Mouse (Mus musculus): ENCODE measurements at regions not wholly inside any gene's neighbourhood (a gene's known extent, or its start where the extent isn't known, plus 50 kb on each side); places are given as distances from the start of the nearest gene placed in this dataset.
A peak's percentile ranks its signal among the peaks of the same experiment; 100 is the strongest.

DNA sequence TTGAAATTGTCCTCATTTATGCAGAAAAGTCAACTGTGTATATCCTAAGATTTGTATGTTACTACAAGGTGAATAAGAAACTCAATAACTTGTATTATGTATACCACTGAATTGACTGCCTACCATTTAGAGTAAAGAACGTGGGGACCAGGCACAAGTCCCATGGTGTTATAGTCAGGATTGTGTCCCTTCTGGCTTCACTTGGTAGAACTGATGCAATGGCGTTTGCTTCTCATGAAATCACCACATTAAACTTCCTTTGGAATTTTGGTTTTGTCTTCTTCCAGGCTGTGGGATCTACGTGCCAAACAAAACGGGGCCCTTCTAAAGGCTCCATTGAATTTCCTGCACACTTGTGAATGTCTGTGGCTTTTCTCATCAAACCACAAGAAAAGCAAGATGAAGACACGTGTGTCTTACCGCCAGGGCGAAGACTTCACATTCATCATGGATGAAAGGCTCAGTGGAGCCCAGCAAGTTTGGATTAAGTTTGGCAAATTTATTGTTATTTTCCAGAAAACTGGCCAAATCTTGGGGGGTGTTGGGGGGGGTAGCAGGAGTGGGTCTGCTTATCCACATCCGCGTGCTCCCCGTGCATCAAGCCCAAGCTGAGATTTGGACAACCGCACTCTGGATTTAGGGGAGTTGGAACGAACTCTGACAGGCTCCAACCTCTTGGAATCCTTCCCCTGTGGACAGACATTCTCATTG lies 353.3 kb downstream of the Ankrd50 start:
- no peak for DNase-seq (ENCODE audit: low spot score in 2 of 2)

DNA sequence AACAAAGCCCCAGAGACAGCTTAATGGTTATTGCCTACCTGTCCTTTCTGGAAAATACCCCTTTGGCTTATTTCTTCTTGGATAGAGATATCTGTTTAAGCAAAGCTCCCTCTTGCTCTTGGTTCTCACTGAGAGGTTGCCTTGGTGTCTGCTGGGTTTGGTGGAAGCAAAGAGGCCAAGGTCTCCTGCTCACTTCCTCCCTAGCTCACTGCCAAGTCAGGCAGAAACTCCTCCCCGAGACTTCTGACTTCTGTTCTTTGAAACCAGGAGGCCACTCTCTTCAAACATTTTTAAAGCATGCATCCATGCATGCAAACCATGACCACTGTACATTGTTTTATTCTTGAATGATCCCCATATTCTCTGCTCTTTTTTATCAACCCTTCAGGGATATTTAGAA lies 354.6 kb downstream of the Ankrd50 start:
- DNase-seq (ENCODE audit: low spot score in 2 of 2), result no peak

GRCm38 (mm10) chr3:38129167-38129500 lies 355.5 kb downstream of the Ankrd50 start:
- DNase-seq (ENCODE audit: low spot score in 2 of 2), result no peak

DNA sequence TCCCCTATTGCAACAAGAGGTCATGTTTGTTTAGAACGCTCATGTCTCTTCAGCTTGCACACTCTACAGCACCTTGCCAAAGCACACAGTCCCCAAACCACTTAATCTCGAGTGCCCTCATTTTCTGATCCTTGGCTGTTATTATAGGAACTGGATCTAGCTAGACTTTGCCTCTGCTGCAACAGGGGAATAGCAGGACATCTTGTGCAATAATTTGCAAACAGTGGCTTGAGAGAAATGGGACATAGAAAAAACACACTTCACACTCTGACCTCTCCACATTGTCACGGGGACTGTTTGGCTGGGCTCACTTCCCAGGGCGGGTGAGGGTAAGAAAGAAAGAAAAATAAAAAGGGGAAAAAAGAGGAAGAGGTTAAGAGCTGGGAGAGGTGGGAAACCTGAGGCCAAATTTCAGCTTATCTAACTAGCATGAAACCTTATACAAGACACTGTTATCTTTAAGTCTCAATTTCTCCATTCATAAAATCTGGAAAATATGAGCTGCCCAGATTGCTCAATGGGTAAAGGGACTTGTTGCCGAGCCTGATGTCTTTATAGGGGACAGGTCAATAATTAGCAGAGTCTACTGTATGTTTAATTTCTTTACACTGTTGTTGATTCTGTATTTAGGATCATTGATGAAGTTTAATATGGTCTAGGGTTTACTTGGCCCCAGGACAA lies 356.0 kb downstream of the Ankrd50 start:
- peak in 1 of 2 experiments; percentile 11 for DNase-seq (ENCODE audit: low spot score in 2 of 2)

DNA sequence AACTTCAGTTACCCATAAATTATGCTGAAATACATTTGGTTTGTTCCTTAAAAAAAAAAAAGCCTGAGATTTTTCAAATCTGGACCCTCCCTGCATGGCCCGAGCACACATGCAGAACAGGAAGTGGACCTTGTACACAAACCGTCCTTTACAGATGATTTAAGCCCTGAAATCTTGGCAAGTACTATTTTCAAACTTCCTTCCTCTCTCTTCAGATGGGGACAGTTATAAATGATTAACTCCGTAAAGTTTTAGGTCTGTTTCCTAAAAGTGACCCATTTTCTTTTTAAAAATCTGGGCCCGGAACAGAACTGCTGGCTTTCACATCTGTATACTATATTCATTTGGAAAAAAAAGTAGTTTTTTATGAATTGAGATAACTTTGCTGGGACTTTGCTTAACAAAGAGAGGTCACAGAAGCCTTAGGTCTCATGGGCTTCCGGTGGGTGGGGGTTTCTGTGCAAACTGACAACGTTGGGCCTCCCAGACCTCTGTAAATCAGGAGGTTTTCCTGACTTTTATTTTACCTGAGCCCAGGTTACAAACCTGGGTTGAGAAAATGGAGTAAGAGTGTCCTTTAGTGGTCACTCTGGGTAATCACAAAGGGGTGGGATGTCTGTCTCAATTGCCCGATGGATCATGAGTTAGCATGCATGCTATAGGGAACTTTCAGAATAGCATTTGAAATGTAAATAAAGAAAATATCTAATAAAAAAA lies 368.4 kb downstream of the Ankrd50 start:
- no peak for DNase-seq (ENCODE audit: low spot score in 2 of 2)

DNA sequence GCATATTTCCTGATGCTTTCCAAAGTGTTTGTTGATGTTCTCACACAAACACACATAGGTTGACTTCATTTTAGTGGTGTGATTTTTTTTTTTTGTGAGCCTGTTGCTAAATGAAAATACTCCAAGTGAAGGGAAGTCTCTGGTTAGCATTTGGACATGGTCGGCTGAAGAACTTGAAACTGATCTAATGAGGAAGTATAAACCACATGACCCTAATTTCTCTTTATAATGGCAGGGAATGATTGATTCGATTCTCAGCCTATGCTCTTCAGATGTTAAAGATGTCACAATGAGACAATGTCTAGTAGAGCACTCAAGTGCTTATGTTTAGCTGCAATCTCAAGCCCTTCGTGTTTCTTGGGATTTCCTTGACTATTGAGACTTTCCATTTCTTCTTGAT lies 372.1 kb downstream of the Ankrd50 start:
- DNase-seq (ENCODE audit: low spot score in 2 of 2), result no peak

DNA sequence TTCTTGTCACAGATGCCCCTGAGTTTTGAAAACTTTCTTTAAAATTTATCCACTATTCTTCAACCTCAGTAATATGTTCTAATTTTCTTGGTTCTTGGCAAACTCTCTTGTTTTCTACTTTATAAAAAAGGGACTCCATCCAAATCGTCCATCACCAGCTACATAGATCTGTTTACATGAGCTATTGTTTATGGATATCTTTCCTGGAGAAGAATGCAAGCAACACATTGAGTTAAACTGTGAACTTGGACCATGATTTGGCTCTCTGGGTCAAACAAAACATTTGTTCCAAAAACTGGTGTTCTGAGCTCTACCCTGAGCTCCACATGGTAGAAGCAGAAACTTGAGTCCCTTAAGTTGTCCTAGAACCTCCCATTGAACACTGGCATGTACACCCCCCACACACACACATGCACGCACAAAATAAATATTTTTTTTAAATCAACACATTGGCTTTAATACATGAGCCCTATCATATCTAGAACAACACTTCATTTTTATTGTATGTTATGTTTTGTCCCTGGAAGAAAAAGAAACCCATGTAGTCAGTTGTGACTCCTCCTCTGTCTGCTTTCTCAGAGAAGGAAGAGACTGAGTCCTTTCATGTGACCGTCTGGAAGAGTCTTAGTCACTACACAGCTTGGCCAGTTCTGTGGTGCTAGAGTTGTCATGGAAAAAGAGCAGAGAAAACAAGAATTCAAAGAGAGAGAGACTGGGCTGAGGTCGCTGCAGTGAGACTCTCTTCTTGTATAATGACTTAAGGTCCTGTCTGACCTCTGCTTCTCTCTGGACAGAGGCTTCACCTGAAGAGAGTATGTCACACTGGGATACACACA lies 379.4 kb downstream of the Ankrd50 start:
- no peak for DNase-seq (ENCODE audit: low spot score in 2 of 2)

DNA sequence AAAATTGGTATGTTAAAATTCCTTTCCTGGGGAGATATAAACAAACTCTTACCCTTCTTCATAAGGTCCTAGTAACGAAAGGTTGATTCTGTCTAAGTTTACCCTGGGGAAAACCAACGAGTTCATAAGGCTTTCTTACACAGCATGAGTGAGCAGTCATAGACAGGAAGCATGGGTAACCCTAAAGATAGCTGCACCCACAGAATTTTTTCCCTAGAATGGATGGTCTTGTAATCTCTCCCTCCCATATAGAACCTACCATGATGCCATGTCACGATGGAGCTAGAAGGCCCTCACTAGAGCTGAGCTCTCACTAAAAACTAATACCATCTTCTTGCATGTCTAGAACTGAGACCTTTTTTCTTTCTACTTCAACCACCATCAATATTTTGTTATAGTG lies 380.1 kb upstream of the Gm5148 start:
- no peak for DNase-seq (ENCODE audit: low spot score in 2 of 2)

- DNase-seq (ENCODE audit: low spot score in 2 of 2), result no peak
These were observed 378.7 kb upstream of the Gm5148 start for GRCm38 (mm10) chr3:38102985-38103384.

DNA sequence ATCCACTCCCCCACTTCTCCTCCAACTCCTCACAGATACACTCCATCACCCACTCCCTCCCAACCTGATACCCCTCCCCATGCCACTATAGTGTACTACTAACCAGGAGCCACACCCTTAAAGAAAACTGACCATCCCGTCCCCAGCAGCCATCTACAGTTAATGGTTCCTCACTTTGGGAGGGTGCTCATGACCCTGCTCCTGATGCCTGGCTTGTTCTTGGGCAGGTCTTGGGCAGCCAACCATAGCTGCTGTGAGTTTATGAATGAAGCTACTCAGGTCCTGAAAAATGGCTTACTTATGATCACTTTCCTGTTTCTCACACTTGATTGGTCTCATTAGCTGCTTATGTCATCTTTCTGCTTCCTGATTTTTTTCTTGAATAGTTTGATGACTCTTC lies 377.9 kb upstream of the Gm5148 start:
- no peak for DNase-seq (ENCODE audit: low spot score in 2 of 2)

GRCm38 (mm10) chr3:38094370-38094979 lies 370.2 kb upstream of the Gm5148 start:
- no peak for DNase-seq (ENCODE audit: low spot score in 2 of 2)

- no peak for DNase-seq (ENCODE audit: low spot score in 2 of 2)
These were observed 360.3 kb upstream of the Gm5148 start for GRCm38 (mm10) chr3:38084548-38084947.

- DNase-seq (ENCODE audit: low spot score in 2 of 2), result no peak
These were observed 358.1 kb upstream of the Gm5148 start for GRCm38 (mm10) chr3:38082386-38082785.

GRCm38 (mm10) chr3:38076835-38077234 lies 352.5 kb upstream of the Gm5148 start:
- DNase-seq (ENCODE audit: low spot score in 2 of 2), result no peak

GRCm38 (mm10) chr3:38073946-38074345 lies 349.7 kb upstream of the Gm5148 start:
- no peak for DNase-seq (ENCODE audit: low spot score in 2 of 2)

GRCm38 (mm10) chr3:38055627-38056026 lies 331.3 kb upstream of the Gm5148 start:
- no peak for DNase-seq (ENCODE audit: low spot score in 2 of 2)

DNA sequence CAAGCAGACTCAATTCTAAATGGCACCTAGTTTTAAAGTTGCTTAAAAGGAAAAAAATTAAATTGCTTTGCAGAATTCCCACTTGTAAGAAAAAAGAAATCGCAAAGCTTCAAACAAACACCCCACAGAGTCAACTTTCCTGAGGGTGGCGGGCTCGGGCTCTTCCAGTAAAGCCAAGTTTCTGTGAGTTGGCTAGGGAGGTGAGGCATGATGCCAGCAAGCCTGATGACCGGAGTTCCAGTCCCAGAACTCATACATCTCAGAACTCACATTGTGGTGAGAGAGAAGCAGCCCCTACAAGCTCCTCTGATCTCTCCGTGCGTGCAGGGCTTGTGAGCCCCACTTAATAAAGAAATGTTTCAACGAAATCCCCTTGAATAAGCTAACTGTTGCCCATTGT lies 328.7 kb upstream of the Gm5148 start:
- no peak for DNase-seq (ENCODE audit: low spot score in 2 of 2)

DNA sequence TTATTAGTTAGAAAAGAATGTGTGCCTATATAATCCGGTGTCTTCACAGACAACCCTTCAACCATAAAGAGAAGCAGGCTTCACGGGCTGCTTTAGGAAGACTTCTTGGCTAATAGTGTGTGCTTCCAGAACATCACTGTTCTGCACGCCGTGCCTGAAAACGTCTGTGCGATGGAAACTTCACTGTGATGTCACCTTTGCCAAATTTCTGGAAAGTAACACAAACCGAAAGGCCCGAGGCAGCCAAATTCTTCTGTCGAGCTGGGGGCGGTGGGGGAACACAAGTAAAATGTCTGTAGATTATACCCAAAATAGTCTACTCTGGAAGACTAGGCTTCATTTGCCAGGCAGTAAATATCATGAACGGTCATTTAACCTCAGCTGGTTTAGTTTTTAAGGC lies 327.5 kb upstream of the Gm5148 start:
- DNase-seq (ENCODE audit: low spot score in 2 of 2), result no peak

DNA sequence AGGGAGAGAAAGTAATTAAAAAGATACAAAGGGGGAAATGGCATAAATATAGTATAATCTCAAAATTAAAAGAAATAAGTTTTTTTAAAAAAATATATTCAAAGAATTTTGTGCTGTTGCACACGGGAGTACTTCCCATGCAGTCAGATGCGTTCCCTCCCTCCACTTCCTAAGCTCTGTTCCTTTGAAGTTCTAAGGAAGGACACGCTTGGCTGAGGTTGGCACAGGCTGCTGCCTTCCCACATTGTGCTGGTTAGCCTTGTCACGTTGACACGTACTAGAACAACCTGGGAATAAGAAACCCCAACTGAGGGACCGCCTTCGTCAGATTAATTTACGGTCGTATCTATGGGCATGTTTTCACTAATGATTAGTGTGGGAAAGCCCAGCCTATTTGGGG lies 326.6 kb upstream of the Gm5148 start:
- no peak for DNase-seq (ENCODE audit: low spot score in 2 of 2)

GRCm38 (mm10) chr3:38050366-38050765 lies 326.1 kb upstream of the Gm5148 start:
- no peak for DNase-seq (ENCODE audit: low spot score in 2 of 2)

DNA sequence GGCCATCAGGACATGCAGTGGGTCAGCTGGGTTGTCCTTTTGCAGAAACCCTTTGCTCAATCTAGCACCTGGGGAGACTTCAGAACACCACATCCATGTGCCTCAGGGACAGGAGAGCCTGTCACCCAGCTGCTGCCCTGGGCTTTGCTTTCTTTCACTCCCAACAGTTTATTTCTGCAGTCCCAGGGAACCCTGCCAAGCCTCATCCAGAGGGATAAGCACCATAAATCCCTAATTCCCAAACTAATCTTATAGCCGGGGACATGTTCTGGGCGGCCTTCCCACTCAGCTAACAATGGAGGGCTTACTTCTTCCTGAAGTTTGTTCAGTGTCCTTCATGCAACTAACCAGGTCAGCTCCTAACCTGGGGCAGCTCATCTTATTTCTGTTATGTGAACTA lies 325.0 kb upstream of the Gm5148 start:
- DNase-seq (ENCODE audit: low spot score in 2 of 2), result peak in 1 of 2 experiments; percentile 10

DNA sequence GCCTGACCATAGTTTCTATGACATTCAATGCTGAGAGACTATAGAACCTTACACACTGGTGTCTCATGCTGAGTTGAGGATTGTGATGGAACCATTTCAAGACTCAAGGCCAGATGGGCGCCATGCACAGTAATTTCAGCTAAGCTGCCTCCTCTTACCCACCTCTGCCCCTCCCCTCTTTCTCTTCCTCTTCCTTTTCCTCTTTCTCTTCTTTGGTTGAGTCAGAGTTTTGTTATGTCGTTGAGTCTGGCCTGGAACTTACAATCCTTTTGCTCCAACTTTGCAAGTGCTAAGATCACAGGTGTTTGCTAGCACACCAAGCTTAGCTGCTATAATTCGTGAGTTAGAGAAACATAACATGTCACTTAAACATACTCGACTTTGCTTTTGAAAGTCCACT lies 323.2 kb upstream of the Gm5148 start:
- no peak for DNase-seq (ENCODE audit: low spot score in 2 of 2)
